Mouse (Mus musculus) large intestine, adult 2 months (tissue): Measurements from ENCODE around the gene St3gal3. TPM values are rescaled to one million over a fixed set of nuclear protein-coding genes. Genes with fewer than 3 reads are reported as not detected.

Experiments used
- DNase-seq: peaks from one replicate; pipeline ENCODE4 v3.0.0-alpha.2; 2012; ENCODE audit warnings: low read depth, low spot score
- WGBS: fragments of 180-500 bp; shearing (Covaris S2); methylation state at CpG from one replicate; pipeline ENCODE4 v1.1.7; 2018; 5-methylcytosine and 5-hydroxymethylcytosine counted together
- polyA plus RNA-seq: library from polyadenylated mRNA; depleted of rRNA; stranded (reverse); fragments of >200 nt; gene quantifications from 2 replicates; pipeline ENCODE4 v1.2.3, GENCODE M21; 2012

The St3gal3 gene
- polyA plus RNA-seq, 1 experiment: 12.2 TPM

DNA sequence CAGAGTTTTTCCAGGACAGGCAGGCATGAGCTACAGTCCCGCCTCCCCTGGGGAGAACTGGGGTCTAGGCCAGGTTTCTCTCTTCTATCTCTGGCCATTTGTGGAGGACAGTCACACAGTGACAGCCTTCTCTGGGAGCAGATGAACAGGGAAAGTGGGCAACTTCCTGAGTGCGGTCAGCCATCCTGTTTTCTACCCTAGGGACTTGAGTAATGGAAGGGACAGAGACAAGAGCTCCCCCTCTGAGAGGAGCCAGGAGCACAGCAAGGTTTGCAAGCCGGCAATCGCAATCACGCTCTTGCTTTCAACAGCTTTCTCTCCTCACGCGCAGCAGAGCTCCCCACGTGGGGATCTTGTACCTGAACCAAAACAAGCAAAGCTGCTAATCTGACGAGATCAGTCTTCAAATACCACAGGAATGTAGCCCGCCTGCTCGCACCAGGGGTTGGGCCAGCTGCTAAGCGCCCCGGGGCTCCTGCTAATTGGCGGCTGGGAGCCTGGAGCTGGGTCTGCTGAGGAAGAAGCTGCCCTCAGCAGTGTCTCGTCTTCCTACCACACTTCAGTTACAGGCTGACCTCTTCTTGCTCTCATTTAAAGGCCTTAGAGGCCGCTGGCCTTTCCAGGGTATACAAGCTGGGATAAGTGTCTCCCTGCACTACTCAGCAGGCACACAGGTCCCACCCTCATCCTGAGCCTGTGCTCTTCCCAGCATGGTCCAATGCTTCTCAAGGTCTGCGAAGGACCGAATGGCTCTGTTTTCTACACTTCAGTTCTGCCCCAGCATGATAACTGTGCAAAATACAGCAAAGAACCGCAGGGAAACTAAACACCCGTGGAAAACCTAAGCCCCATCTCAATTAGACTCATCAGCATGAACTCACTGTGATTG lies 137.1 kb downstream of the St3gal3 start:
- 42% methylated on average over 20 of the region's 20 CpGs for WGBS
- DNase-seq: no peak

DNA sequence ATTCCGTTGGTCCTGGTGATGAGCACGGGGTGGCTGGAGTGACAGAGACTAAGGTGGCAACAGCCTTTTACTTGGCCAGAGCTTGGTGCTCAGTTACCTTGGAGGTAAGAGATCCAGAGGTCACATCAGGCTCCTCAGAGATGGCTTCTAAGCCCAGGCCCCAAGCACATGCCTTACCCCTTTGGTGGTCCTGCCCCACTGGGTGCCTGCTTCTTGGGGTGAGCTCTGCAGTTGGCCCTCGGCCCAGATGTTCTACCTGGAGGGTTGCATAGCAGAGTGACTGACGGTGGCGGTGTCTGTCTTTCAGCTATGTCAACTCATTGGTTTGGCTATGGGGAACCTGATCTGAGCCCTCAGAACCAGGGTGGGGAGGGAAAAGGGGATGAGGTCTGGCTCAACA lies 138.0 kb downstream of the St3gal3 start:
- WGBS: 95% methylated on average over 5 of the region's 5 CpGs
- DNase-seq: no peak

DNA sequence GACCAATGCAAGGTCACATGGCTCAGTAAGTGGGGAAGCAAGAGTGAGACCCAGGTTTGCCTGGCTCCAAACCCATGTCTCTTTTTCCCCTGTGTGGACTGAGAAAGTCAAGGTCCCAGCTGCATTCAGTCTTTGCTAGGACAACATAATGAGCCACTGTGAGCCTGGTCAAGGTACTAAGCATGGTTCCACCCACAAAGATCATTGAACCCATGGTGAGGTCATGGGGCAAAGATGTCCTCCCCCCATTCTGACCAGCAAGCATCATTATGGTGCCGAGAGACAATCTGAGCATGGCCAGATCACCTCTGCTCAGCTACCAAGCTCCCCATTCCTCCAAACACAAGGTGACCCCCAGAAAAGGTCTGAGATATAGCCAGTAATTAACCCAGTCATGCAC lies 139.3 kb downstream of the St3gal3 start:
- DNase-seq: no peak
- 83% methylated on average over 1 of the region's 1 CpGs for WGBS

DNA sequence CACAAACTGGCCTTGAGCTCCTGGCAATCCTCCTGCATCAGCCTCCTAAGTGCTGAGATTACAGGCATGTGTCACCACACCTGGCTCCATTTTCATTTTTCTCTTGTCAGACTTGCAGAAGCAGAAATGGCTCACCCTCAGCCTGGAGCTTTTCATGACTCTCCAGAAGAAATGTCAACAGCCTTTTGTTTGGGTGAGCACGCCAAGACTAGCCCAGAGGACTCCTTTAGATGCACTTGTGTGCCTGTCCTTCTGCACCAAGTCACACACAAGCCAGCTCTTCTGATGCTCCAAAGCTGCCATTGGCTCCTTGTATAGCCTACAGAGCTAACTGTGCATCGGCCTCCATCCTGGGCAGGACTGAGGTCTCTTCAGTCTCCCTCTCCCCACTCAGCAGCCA lies 141.3 kb downstream of the St3gal3 start:
- 65% methylated on average over 2 of the region's 2 CpGs for WGBS

DNA sequence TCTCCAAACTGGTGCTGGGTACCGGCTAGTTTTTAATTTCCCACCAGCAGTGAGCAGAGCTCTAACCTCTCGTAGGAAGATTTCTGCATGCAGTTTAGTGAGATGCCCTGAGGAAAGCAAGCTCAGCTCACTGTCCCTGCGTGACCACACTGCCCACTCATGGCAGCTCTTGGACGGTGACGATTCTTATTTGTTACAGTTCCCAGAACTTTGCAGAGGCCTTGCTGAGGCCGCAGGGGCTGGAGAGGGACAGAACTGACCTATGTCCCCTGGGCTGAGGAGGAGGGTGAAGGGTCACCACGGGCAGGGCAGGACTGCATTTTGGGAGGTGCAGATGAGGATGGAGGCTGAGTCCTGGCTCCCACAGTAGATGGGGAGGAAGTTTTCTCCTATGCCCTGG lies 141.8 kb downstream of the St3gal3 start:
- no peak for DNase-seq

More for the DNA sequence above, 141.3 kb downstream of the St3gal3 start:
- no peak for DNase-seq

DNA sequence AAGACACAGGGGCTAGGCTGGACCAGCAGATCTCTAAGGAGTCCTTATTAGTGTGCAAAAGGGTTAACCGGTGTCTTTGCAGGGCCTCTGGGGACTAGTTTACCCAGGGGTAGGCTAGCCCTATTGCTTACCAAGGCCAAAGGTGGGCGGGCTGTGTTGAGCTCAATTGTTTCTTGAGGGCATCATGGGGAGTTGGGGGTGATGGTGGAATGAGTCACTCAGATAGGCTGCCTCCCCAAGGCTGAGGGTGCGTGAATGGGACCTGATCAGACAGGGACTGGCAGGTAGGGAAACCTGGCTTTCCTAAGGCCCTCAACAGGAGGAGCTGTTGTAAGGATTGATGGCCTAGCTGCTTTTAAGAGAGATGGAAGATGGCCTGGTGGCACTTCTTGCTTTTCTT lies 142.7 kb downstream of the St3gal3 start:
- no peak for DNase-seq
- 93% methylated on average over 3 of the region's 3 CpGs for WGBS

More for the DNA sequence above, 141.8 kb downstream of the St3gal3 start:
- 81% methylated on average over 7 of the region's 7 CpGs for WGBS

DNA sequence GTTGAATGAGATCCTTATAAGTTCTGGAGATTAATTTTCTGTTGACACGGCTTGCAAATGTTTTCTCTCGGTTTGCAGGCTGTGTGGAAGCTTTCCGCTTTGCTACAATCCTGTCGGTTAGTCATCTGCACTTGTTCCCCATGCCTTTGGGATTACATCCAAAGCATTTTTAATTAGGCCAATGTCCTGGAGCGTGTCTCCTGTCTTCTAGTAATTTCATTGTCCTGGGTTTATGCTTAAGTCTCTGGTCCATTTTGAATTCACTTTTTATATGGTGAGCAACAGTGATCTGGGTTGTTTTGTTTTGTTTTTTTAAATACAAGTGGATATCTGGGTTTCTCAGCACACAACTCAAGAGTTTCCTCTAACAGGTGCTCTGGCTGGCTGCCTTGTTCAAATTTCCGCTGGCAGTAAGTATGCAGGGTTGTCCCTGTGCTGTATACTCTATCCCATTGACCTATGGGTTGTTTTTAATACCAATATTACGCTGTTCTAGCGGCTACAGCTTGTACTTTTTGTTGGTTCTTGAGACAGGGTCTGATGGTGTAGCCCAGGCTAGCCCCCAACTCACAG lies 143.6 kb downstream of the St3gal3 start:
- DNase-seq: no peak
- WGBS: 22% methylated on average over 8 of the region's 8 CpGs

DNA sequence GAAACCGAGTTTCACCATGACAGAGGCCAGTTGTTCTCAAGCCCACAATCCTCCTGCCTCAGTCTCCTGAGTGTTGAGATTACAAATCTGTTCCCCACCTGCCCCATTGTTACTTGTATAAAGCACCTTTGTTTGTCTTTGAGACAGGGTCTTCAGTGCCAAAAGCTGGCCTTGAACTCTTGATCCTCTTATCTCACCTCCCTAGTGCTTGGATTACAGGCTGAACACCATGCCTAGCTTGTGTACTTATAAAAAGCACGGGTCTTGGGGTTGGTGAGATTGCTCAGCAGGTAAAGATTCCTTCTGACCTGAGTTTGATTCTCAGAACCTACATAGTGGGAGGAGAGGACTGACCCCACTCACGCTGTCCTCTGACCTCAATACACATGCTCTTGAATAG lies 144.1 kb downstream of the St3gal3 start:
- 40% methylated on average over 3 of the region's 3 CpGs for WGBS
- no peak for DNase-seq

DNA sequence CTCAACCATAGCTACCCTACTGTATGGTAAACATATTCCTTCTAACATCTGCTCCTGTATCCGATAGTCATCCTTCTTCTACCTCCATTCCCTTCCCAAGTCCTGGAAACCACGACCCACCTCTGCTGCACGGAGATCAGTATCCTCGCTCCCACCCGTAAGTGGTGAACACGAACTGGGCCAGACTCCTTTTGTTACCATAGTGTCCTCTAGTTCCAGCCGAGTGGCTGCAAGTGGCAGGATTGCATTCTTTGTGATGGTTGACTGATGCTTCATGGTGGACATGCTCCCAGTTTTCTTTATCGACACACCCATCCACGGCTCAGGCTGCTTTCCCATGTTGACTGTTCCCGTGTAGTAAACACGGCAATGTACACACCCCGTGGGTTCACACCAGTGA lies 144.9 kb downstream of the St3gal3 start:
- WGBS: 79% methylated on average over 12 of the region's 12 CpGs
- DNase-seq: no peak

DNA sequence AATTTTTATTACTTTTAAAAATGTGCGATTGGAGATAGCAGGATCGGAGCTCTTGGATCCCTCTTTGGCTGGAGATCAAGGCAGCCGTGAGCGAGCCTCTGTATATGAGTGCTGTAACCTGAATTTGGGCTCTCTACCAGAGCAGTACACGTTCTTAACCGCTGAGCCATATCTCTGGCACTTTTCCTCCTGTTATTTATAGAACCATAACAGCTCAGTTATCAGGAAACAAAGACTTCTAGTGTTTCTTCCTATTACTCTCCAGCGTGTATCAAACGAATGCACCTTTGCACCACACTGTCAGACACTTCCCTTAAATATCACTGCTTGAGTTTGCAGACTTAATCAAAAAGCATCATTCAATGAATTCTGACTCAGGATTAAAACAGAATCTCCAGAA lies 147.9 kb downstream of the St3gal3 start:
- 12% methylated on average over 8 of the region's 8 CpGs for WGBS
- DNase-seq: no peak

DNA sequence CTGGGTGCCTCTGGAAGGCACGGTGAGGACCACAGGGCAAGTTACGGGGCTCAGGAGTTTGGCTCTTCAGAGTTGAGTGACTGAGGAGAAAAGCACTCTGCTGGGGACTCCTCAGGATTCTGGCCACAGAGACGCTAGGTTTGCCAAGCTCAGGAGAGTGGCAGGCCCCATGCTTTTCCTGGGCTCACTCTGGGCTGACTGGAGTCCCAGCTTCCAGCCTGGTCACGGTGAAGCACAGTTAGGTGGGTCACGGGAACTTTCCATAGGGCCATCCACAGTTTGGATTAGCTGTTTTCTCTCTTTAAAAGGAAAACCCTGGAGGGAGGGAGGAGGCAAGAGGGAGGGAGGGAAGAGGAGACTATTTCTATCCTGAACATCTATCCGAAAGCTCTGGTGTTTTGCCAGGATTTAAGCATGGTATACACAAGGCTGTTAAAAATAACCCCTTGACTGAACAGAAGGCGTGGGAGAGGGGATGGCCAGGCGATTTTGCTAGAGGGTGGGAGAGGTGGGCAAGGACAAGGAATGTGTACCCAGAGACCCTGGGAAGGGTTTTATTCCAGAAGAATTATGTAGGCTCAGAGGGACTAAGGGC lies 149.6 kb downstream of the St3gal3 start:
- no peak for DNase-seq
- WGBS: 81% methylated on average over 8 of the region's 8 CpGs

DNA sequence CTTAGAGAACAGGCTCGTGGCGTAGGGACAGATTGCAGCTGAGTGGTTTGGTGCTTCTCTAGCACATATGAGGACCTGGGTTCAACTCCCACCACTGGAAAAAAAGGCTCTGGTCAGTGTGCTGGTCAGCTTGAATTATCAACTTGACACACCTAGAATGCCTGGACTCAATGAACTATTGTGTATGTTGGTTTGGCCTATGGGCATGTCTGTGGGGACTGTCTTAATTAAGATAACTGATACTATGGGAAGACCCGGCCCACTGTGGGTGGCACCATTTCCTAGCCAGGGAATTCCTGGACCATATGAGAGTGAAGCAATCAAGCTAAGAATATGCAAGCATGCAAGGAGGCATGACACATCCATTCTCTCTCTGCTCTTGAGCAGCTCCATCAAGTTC lies 150.5 kb downstream of the St3gal3 start:
- no peak for DNase-seq
- 98% methylated on average over 3 of the region's 3 CpGs for WGBS

DNA sequence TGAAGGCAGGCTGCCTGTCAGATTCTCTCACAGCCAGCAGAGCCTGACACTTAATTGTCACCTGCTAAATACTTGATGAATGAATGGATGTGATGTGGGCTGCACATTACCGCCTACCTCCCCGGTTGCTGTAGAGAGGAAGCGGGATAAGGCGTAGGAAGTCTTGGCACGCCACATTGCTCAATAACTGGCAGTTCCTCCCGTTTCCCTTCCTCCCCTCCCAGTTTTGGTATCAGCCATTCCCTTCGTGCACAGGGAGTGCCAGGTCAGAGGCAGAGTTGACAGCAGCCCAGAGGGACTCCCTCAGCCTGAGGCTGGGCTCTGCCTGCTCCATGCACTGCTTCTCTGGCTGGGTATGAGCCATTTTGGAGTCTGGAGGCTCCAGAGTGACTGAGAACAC lies 152.0 kb downstream of the St3gal3 start:
- DNase-seq: no peak
- 44% methylated on average over 7 of the region's 7 CpGs for WGBS

DNA sequence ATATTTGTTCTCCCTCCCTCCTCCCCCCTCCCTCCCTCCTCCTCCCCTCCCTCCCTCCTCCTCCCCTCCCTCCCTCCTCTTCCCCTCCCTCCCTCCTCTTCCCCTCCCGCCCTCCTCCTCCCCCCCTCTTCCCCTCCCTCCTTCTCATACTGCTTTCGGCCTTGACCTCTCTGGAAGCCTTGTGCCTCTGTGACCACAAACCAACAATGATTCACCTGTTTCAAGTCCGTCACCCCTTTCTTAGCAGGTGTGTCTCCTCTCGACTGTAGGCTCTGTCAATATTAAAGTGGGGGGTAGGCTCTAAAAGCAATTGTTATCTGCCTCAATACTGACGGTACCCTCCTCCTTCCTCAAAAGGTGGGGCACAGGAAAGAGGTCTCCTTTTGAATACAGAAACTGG lies 153.2 kb downstream of the St3gal3 start:
- 55% methylated on average over 4 of the region's 5 CpGs for WGBS
- DNase-seq: no peak

DNA sequence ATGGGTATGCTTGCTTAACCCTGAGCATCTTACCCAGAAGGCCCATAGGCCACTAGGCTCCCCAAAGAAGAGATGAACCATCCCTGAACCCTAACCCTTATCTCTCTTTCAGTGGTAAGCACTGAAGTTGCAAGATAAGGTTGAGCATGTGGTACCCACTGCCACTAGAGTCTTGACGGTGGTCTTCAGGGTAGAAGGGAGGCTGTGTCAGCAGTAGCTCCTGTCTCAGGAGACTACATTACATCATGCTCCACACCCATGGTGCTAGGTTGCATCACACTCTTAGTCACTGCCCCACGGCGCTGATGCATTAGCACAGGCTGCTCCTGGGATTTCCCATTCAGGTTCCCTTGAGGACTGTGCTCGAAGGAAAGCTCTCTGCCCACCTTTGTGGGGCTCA lies 154.6 kb downstream of the St3gal3 start:
- WGBS: 89% methylated on average over 4 of the region's 4 CpGs
- DNase-seq: no peak

DNA sequence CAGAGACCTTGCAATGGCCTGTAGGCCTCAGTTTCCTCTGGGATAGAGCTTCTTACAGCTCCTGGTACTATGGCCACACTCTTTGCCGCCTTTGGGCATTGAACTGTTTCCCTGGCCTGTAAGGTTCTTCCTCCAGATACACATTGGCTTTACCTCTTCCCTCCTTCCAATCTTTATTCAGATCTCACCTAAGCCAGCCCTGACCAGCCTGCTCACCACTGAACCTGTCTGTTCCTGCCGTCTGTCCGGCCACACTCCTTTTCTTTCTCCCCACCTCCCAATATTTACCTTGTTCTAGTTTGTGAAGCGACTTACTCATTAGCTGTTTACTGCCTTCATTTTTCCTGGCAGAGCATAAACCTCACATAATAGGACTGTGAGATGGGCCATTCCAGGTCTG lies 155.5 kb downstream of the St3gal3 start:
- DNase-seq: no peak
- whole genome bisulfite sequencing: 90% methylated on average over 4 of the region's 4 CpGs

DNA sequence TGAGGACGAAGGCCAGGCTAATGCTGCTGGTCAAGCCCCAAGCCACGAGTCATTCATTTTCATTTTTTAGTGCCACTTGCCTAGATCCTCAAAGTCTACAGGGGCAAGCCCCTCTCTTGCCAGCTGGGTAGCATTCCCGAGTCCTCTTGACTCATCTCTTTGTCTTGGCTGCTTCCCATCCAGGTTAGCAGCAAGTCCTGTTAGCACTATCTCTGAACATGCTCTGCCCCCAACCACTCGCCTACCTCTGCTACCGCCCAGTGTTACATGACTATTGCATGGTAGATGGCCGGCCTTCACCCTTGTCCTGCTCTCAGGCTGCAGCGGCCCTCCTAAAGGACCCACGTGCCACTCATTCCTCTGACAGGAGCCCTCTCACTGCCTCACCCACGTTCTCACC lies 156.4 kb downstream of the St3gal3 start:
- 92% methylated on average over 9 of the region's 9 CpGs for WGBS
- no peak for DNase-seq

DNA sequence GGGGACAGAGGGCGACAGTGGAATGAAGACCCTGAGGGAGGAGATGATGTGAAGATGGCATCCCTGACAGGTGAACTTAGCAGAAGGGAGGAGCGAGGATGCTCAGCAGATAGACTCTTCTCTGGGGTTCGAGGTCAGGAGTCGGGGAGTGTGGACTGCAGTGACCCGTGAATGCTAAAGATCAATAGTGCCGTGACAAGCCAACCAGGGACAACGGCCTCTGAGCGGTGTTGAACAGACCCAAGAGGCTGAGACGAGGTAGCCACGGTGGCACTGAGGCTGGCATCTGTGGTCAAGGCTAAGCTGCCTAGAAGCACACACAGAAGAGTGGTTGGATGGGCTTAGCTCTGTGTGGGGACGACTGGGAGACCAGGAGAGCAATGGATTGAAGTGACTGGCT lies 156.9 kb downstream of the St3gal3 start:
- WGBS: 96% methylated on average over 11 of the region's 11 CpGs
- DNase-seq: no peak

DNA sequence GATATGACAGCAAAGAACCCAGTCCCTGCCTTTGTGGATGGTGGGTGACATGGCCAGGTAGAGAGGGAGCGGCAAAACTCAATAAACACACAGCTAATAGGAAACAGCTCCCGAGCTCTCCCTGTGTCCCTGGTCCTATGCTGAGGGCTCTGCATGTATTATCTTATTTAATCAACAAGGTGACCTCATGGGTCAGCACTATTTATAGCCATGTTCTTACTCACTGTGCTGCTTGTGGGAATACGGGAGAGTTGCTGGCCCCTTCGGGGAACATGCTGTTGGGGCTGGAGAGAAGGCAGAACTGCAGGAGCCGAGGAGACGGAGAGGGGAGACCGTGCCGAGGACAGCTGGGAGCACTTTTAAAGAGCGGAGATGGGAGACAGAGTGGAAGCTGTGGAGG lies 157.3 kb downstream of the St3gal3 start:
- WGBS: 82% methylated on average over 9 of the region's 9 CpGs
- no peak for DNase-seq

DNA sequence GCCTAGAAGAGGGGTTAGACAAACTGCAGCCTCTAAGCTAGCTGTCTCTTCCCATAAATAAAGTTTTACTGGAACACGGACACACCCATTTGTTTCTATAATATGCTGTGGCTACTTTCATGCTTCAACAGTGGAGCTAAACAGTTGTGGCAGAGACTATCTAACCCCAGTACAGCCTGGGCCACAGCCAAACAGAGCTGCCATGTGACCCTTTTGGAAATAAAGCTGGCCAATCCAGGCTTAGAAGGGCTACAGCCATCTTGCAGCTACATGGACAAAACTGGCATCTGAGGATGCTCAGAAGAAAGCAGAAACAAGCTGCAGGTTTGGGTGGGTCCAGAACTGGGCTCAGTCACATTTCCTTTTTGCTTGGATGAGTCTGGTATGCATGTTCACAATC lies 158.9 kb downstream of the St3gal3 start:
- 43% methylated on average over 1 of the region's 1 CpGs for WGBS
- no peak for DNase-seq

DNA sequence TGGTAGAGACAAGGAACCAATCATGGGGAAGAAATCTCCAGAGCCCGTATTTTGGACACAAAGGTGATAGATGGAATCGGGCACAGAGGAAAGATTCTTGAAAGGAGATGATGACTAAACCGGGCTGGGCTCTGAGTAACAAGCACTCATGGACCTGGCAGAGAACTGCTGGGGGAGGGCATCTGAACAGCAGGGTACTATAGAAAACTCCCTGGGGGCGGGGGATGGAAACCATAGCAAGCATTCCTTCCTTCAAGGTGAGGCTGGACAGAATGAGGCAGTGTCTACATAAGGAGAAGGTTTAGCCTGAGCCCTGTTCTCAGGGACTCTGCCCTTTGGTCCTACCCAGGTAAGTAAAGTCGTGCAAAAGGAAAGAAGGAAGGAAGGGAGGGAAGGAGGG lies 160.0 kb downstream of the St3gal3 start:
- WGBS: 50% methylated on average over 5 of the region's 5 CpGs
- DNase-seq: no peak
